Mouse (Mus musculus) monocyte, adult 5-6 weeks (primary cell): ENCODE measurements around the gene Rapgef4. TPM values are rescaled to one million over a fixed set of nuclear protein-coding genes. Genes with fewer than 3 reads are reported as not detected.
A peak's percentile ranks its signal among the peaks of the same experiment; 100 is the strongest.

ENCODE experiments used
- ATAC-seq: fragments of 153-309, 156-312 bp; replicated peaks from 2 replicates; pipeline ENCODE4 v1.8.0; 2017; ENCODE audit warnings: mild to moderate bottlenecking; ENCODE audit not compliant: low TSS enrichment, insufficient number of reproducible peaks, severe bottlenecking, poor library complexity, low FRiP score
- total RNA-seq: library from RNA; stranded (forward); fragments of 200-1000, 200-491, 200-594 nt; gene quantifications from 3 replicates; pipeline ENCODE4 v1.2.3, GENCODE M21; 2017

Gene Rapgef4
- total RNA-seq, 1 experiment from 2014 or later = 2.1 TPM

DNA sequence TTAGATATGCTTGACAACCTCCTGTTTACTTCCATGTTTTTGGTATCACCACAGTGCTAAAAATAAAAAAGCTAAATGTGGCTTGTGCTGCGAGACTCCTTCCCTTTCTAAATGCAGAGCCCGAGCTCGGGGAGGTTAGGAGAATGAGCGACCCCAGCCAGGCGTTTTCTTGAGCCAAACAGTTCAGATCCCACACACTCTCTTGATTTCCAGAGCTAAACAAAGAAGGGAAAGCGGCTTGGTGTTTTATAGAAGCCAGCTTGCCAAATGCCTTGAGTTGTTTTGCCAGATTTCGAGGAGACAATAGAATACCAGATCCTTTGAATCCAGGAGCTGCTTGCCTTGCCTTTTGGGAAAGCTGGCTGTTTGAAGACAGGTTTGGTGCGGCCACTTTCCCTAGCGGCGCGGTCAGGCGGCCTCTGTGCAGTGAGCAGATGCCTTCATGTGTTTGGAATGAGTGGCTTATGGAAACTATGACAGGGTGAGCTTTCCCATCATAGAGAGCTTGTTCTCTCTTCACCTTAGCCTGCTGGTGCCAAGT, 254.4 kb downstream of the Rapgef4 start:
- no peak for ATAC-seq

DNA sequence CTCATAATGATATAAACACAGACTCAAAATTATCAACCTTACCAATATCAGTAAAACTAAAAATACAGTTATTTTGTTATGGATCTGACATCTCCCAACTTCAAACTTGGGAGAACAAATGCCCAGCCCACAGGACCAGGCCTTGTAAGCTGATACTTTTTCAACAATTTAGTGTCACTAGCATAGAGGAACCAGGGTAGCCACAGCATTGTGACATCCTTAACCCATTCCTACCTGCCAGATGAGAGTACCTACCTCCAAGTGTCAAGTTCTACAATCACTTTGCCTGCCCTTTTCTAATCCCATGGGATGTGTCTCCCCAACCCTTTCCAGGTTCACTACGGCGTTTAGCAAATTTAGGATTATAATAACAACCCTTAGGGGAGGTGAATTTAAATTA, 257.4 kb downstream of the Rapgef4 start:
- peak; percentile 48; the same call in 1 of the 2 replicates for ATAC-seq

DNA sequence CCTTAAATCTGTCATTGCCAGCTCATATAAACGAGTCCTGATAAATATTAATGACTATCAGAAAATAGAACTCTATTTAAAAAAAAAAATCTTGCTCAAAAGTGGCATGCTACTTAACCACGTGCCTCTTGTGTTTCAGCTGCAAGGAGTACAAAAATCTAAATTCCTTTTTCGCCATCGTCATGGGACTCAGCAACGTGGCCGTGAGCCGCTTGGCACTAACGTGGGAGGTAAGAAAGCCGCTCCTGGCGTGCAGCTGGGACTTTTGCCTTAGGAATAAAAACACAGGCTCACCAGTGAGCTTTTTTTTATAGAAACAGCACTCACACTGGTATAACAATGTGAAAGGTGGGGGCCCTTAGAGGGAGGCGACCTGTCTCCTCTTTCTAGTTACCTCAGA, 257.9 kb downstream of the Rapgef4 start:
- ATAC-seq = no peak

DNA sequence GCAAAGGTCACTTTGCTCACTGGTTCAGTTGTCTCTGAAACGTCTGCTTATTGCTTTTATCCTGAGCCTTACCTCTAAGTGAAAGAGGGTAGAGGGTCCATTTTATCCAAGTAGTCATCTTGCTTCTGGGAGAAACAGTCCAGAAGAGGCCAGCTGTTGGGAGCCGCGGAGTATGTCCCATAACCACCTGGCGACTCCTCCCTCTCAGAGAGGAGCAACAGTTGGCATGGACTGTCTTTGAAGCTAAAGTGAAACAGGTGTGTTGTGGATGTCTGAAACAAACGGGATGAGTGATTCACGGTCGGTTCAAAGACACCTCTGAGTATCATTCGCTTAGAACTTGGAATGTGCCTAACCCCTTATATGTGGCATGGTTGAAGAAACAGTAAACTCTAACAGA, 258.4 kb downstream of the Rapgef4 start:
- no peak for ATAC-seq

DNA sequence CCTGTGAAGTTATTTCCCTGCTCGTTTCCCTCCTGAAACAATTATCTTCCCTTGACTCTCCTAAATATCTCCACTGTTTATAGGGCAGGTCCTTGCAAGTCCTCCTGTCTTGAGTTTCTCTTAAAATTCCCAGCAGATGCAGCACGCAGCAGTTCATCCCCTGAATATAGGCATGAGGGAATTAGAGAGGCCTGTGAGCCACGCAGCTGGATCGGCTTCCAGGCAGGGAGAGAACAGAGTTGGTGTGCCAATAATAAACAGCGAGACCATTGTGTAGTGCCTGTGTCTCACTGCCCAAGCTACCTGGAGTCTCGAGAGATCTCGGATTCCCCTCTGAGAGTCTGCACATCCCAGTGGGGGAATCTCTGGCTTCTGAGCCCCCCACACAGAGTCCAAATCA, 259.0 kb downstream of the Rapgef4 start:
- ATAC-seq = no peak

DNA sequence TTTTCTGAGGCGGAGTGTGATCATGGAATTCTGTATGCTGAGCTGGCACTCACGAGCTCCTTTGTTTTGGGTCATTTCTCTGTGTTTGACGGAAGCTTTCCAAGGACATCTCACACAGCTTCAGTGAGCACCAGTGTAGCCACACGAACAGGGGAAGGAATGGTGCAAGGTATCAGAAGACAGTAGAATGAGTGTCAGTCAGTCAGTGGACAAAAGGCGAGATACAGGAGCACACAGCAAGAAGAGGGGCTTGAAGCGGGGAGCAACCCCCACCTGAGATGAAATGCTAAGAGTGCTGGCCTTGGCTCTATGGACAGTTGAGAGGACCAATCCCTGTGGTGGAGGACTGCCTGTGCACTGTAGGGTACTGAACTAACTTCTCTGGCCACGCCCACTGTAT, 259.7 kb downstream of the Rapgef4 start:
- ATAC-seq = no peak

DNA sequence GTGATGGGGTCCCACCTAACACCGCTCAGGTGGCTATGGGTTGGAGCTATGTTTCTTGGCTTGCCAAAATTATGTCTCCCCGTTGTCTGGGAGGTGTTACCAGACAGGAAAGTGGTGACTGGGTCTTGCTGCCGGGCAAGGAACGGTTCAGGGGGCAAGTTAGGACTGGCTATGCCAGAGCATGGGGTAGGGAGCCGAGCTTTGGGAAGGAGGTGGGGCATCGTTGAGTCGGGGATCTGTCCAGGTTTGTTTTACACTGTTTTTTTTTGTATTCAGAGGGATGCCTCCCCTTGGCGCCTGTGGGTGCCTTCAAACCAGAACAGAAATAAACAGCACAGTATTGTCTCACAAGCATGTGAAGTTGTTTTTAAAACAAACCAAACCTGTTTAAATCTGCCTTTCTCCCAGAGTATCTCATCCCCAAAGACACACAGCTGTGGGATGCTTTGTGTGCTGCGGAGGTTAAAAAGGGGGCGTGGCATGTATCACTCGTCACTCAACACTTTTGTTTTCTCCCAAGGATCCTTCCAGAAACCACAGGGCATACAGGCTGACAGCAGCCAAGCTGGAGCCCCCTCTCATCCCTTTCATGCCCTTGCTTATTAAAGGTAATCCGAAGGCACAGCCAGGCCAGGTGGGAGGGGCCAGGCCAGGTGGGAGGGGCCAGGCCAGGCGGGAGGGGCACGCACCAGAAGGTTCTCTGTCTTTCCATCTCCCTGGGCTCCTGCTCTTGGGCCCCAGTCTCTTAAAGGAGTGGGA, 260.9 kb downstream of the Rapgef4 start:
- ATAC-seq = no peak

DNA sequence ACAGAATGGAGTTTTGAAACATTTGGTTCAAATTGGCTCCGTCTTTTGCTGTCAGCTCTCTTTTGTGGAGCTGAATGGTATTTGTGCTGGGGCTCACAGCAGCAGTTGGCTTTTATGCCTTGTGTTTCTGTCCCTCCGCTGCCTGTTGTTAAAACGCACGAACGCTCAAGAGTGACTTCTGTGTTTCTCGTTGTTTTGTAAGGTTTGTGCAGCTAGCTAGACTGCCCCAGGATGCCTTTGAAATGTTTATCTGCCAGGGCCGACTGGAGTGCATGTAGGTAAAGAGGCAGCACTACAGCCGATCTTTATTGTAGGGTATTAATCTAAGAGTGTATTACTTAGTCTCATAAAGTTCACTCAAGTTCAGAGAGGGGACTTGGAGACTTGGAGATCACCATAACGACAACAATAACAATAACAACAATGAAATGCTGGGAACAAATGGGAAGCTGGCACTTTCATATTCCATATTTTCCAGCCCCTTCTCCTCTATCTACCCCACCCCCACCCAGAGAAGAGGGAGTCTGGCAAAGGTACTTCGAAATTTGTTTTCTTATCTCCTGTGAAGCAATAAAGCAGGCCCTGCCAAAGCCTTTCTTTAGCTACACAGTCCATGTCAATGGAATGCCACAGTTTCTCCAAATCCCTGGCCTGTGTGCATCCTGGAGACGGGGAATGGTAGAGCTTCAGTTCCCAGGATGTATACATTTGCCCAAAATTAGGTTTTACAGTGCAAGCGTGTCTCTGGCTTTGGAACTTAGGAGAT, 262.1 kb downstream of the Rapgef4 start:
- no peak for ATAC-seq

DNA sequence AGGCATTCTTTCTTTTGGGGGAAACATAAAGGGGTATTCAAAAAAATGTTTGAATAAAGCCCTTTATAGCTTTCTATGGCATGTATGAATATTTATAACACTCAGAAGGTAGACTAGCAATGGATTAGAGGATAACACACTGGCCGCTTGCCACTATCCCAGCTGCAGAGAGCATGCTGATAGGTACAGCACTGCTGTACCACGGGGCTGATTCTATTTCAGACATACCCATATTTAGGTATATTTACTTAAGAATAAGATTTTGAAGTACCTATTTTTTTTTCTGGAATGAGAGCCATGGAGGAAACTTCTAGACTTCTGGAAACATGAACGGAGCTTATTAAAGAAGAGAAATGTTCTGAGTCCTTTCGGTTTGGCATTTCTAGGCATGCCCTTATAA, 264.6 kb downstream of the Rapgef4 start:
- ATAC-seq = no peak

DNA sequence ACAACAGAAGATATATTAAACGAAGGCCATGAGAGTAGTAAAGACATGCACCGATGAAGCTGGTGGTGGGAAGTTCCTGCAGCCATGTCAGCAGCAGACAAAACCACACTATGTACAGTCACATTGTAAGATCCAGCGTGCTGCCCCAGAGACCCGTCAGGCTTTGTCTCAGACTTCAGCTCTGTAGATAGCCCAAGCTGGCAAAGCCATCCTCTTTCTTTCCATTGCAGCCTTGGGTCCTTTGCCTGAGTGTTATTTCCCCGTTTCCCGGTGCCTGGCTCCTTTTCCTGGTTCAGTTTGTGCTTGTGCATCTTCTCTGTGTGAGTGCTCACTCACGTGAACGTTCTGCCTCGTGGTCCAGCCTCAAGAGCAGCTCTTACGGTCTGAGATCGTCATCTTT, 265.3 kb downstream of the Rapgef4 start:
- no peak for ATAC-seq

DNA sequence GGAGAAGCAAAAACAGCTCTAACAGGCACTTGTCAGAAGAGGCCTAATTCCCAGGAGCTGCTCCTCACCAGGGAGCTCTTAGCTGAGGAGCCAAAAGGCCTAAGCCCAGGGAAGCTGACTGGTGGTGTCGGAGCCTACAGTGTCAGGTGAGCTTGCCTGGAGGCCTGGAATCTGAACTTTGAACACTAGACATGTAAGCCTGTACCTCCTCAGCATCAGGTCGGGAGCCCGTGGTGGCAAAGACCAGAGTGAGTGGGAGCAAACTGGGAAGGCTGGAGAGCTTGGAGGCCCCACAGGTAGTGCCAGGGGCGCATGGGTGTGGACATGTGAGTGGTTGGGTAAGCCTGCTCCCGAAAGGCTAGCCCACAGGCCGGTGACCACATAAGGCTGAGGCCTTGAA, 266.8 kb downstream of the Rapgef4 start:
- no peak for ATAC-seq

DNA sequence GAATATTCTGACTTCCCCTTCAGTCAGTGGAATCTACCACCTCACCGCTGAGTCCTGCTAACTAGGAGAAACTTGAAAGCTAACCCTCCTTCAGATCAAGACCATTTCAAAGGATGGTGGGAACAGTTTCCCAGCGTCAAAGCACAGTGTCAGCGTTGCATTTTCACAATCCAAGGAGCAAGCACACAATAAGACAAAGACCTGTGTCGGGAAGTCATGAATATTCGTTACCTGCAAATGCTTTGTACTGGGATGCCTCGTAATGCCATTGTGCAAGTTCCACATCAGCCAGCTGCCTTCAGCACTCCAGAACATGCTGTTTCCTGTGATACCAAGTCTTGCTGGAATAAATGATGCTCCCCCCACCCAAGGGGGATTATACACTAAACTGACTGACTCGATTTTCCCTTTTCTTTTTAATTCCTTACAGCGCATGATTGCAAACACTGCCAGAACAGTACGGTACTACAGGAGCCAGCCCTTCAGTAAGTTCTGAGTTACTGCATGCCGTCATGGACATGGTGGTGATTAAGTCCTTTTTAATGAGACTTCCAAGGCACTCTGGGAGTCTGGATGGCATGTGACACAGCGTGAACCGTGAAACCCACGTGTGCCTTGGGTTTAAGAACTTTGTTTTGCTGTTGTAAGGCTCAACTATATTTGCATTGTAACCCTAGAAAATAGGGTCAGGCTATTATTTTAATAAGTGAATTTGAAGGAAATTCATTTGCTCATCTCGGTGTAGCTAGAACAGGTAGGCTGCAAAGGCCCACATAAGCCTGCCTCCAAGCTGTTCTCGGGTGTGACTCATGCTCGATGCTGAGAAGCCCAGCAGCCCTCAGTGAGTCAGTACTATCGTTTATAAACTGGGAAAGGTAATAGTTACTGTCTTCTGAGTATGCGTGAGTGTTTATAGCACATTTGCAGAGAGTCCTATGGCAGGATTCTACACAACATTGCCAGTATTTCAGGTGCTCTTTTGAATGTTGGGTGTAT, 271.8 kb downstream of the Rapgef4 start:
- ATAC-seq = no peak

DNA sequence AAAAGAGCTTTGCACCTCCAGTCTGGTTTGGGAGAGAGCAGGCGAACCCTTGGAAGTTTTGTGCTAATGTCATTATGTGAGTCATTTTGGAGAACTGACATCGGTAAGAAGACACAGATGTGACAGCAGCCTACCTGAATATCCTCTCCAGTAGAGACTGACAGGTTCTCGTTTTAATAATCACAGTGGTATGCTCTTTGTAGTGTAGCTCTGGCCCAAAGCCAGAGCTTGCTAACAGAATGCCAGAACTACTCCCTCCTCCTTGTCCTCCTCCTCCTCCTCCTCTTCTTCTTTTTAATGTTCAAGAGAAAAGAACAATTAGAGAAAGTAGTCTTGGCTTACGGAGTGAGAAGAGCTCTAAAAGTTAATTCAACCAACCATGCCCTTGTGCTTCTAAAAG, 272.8 kb downstream of the Rapgef4 start:
- ATAC-seq = no peak

DNA sequence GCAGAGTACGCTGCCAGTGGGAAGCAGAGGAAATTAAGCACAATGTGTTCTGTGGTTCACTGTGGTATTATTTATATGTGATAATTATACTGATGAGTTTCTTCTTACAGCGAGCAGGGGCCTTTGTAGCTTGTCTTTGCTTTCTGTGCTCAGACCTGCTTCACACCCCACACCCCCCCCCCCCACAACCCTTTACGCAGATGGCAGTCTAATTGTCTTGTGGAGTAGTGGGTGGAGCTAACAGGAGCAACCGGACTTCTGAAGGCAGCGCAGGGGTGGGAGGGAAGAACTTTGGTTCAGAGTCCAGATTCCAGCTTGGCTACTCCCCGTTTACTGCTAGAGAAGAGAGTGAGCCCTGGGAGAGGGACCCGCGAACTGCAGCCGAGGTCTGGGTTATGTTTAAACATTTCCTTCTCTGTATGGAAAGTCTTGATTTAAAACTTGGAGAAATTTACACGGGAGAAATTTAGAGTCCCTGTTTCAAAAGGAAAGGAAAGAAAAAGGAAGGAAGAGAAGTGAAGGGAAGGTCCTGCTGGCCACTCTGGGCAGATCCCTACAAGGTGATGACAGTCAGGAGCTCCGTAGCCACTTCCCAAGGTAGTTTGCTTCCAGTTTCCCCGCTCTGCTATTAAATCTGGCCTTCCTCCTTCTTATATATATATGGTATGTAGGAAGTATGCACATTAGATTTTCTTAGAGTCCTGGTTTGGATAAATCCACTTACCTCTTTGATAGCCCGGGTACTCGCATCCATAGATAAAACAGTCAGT, 274.0 kb downstream of the Rapgef4 start:
- no peak for ATAC-seq

DNA sequence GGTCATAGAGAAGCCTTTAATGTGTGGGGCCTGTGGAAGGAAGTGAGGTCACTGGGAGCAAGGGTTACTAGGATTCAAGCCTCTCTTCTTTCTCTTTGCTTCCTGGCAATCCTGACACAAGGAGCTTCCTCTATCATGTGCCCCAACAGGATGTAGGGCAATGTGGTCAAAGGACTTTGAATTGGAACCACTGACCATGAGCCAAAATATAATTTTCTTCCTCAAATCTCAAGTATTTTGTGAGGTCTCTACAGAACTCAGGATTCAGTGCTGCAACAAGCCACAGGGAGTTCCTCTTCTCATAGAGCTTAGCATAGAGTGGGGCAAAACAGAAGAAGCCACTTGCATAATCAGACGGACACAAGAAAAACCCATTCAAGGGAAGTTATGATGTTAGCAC, 279.7 kb downstream of the Rapgef4 start:
- peak; percentile 89 for ATAC-seq

DNA sequence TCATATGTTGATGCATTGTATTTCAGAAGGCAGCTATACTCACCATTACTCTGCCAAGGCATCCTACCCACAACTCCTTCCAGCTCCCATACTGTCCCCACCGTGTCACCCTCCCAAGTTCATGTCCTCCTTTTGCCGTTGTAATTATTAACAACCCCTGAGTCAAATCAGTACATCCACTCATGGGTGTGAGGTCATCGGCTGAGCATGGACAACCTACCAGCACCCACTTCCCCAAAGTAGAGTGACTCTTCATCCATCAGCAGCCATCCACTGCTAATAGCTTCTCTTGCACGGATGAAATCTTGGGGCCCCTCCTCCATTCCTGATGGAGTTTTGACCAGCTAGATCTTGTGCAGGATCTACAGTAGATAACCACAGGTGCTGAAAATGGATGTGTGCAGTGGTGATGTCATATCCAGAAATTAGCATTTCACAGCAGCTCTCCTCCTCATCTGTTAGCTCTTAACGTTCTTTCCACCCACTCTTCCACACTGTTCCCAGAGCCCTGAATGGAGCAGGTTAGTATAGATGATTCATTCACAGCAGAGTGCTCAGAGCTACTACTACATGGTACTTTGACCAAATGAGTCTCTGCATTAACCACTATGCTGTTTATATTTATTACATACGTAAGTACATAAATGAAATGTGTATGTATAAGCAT, 281.9 kb downstream of the Rapgef4 start:
- no peak for ATAC-seq

DNA sequence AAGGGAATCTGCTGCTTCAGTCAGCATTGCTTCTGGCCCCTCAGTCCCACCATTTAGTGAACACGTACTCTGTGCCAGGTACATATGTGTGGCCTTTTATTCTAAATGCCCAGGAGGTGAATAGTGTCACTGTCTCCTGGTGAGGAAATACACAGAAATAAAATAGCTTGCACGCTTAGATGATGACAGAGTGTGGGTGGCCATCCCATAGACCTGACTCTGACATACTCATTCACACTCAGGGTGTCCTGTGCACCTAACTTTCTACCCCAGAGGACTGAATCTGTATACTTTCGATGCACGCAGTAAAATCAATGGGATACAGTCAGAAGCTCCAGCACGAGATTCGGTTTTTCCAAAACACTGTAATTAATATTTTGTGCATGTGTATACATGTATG, 286.4 kb downstream of the Rapgef4 start:
- ATAC-seq = no peak
